Comparison of ENCODE assay signal across 9 mouse cellular contexts in genomic region chr2:167774806-167775179, GRCm38 (mm10).
DNase-seq lines count a peak whose midpoint lies in the region; ATAC-seq lines count a peak whose summit lies in the region.
"Had no signal": no experiment of that assay in that cellular context is flagged by ENCODE, and none has a peak within 500 bp of the region (broad histone marks: within the 10 kb centered on the region; RNA-seq: fewer than 3 reads in every experiment).

No protein-coding gene starts in this region.

- H3K4me2 ChIP-seq in forebrain, embryonic 16.5 days (ENCODE audit: low read length): no peak overlapping the region

- ATAC-seq in granulocyte monocyte progenitor cell, adult 5-6 weeks (replicated peaks; ENCODE audit: poor library complexity, severe bottlenecking): 0 out of 2 replicates have a peak, but pooled peaks have one; percentile 2
- ATAC-seq in megakaryocyte progenitor cell, adult 5-6 weeks (replicated peaks; ENCODE audit: poor library complexity): peak; percentile 2; the same call in 1 of the 2 replicates
- no peak for ATAC-seq in forebrain, embryonic 16.5 days

- H3K27ac ChIP-seq in forebrain, embryonic 16.5 days (ENCODE audit: low read length): no peak overlapping the region

- no peaks in the 10 kb centered on the region for H3K9me3 ChIP-seq in forebrain, embryonic 16.5 days (ENCODE audit: control insufficient read depth, low read length)

- peak; percentile 57 to 66 for DNase-seq in lung, adult 18-20 months
- no peak for DNase-seq in lung, postnatal 25 days (ENCODE audit: low spot score)
- peak; percentile 68 for DNase-seq in adrenal gland, postnatal 10 days
- DNase-seq in right cerebral cortex, postnatal 25 days: no peak
- no peak for DNase-seq in urinary bladder, adult 2 months (ENCODE audit: low spot score)
- DNase-seq: layer of hippocampus, postnatal 36 days had no signal

- H3K36me3 ChIP-seq in forebrain, embryonic 16.5 days (ENCODE audit: control insufficient read depth, insufficient read depth): no peaks in the 10 kb centered on the region

- H3K27me3 ChIP-seq in forebrain, embryonic 16.5 days (replicated peaks; ENCODE audit: control insufficient read depth, insufficient read depth, low read length): no peaks in the 10 kb centered on the region

- peaks cover 13% of the 10 kb centered on the region for H3K4me1 ChIP-seq in forebrain, embryonic 16.5 days (replicated peaks; ENCODE audit: control insufficient read depth, insufficient read depth, low read length)

- no peak overlapping the region for H3K4me3 ChIP-seq in forebrain, embryonic 16.5 days (replicated peaks; ENCODE audit: low read length)

- 26% methylated on average over 10 of the region's 10 CpGs for WGBS in forebrain, embryonic 16.5 days

- no peak overlapping the region for H3K9ac ChIP-seq in forebrain, embryonic 16.5 days (replicated peaks; ENCODE audit: low read depth, low read length)

Comparison
In these comparisons a context has a peak if more than half of its experiments do, and no peak if none do; other contexts are left out.
1. DNase-seq: peak in lung, adult 18-20 months (2 of 2) and adrenal gland, postnatal 10 days (single experiment); none in lung, postnatal 25 days (single experiment), right cerebral cortex, postnatal 25 days (single experiment) and urinary bladder, adult 2 months (single experiment).